Comparison of ENCODE assay signal across 18 mouse cellular contexts in the genomic region with DNA sequence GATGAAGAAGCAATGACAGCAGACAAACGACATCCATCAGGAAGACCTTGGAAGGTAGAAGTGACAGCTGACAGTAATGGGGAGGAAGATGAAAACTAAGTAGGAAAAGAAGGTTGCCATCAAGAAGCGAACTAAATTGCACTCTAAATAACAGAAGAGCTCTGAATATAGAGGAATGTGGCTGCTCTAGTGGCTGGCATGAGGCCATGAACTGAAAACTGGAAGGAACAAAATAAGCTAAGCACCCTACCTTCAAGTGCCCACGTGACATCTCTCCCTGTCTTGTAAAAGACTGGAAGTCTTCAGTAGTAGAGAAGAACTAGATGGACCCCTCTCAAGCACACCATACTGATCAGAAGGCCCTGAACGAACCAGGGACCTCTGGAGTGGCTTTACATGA.
"Had no signal": no experiment of that assay in that cellular context is flagged by ENCODE, and none has a peak within 500 bp of the region (broad histone marks: within the 10 kb centered on the region; RNA-seq: fewer than 3 reads in every experiment).

No protein-coding gene starts in this region.

- DNase-seq: lung, embryonic 14.5 days; midbrain, embryonic 14.5 days; retina, postnatal 1 day; right cerebral cortex, adult 18-20 months; right cerebral cortex, postnatal 25 days; right cerebral cortex, postnatal 4 days; spleen, adult 18-20 months; thymus, adult 18-20 months; thymus, postnatal 14 days; thymus, postnatal 36 days had no signal

- ATAC-seq: liver, embryonic 12.5 days; midbrain, embryonic 16.5 days had no signal

- H3K4me3 ChIP-seq: liver, embryonic 12.5 days; midbrain, embryonic 10.5 days; midbrain, embryonic 12.5 days; myocyte; neural tube, embryonic 13.5 days; neural tube, embryonic 15.5 days had no signal

- H3K4me2 ChIP-seq: liver, embryonic 12.5 days; lung, embryonic 14.5 days; midbrain, embryonic 12.5 days; neural tube, embryonic 13.5 days; neural tube, embryonic 15.5 days had no signal

- H3K4me1 ChIP-seq: liver, embryonic 12.5 days; midbrain, embryonic 10.5 days; midbrain, embryonic 12.5 days; neural tube, embryonic 13.5 days; neural tube, embryonic 15.5 days had no signal

- H3K27ac ChIP-seq: liver, embryonic 12.5 days; liver, embryonic 14.5 days; midbrain, embryonic 10.5 days; midbrain, embryonic 12.5 days; neural tube, embryonic 13.5 days; neural tube, embryonic 15.5 days had no signal

- H3K36me3 ChIP-seq: liver, embryonic 12.5 days; midbrain, embryonic 10.5 days; midbrain, embryonic 12.5 days; neural tube, embryonic 13.5 days; neural tube, embryonic 15.5 days had no signal

- H3K9me3 ChIP-seq: liver, embryonic 12.5 days; midbrain, embryonic 10.5 days; midbrain, embryonic 12.5 days; neural tube, embryonic 13.5 days; neural tube, embryonic 15.5 days had no signal

- H3K9ac ChIP-seq: liver, embryonic 12.5 days; liver, embryonic 14.5 days; lung, embryonic 14.5 days; midbrain, embryonic 12.5 days; neural tube, embryonic 13.5 days; neural tube, embryonic 15.5 days had no signal

- H3K27me3 ChIP-seq: liver, embryonic 12.5 days; midbrain, embryonic 12.5 days; neural tube, embryonic 13.5 days; neural tube, embryonic 15.5 days had no signal
